ENCODE assay signal across 10 mouse cellular contexts in genomic region chr1:190374270-190374669, GRCm38 (mm10).
DNase-seq lines count a peak whose midpoint lies in the region; ATAC-seq and TF ChIP-seq lines count a peak whose summit lies in the region.
"Had no signal": no experiment of that assay in that cellular context is flagged by ENCODE, and none has a peak within 500 bp of the region (broad histone marks: within the 10 kb centered on the region; RNA-seq: fewer than 3 reads in every experiment).

No protein-coding gene starts in this region.

- DNase-seq in adrenal gland, adult 2 months = peak; percentile 40
- no peak for DNase-seq in adrenal gland, postnatal 25 days
- peak; percentile 62 for DNase-seq in liver
- DNase-seq in stomach, postnatal 0 days (ENCODE audit: low spot score) = peak; percentile 42
- DNase-seq in layer of hippocampus, adult 9-11 months = no peak
- DNase-seq in frontal cortex, adult 2 months (ENCODE audit: extremely low spot score in 1 of 2, low spot score in 1 of 2) = no peak

- no peak overlapping the region for H3K9ac ChIP-seq in midbrain, embryonic 12.5 days (replicated peaks)
- H3K9ac ChIP-seq in midbrain, embryonic 16.5 days (ENCODE audit: low read depth, low read length) = no peak overlapping the region
- H3K9ac ChIP-seq in stomach, postnatal 0 days (ENCODE audit: low read length) = no peak overlapping the region
- H3K9ac ChIP-seq: heart, embryonic 13.5 days; limb, embryonic 12.5 days had no signal

- H3K27me3 ChIP-seq in midbrain, embryonic 12.5 days = peaks cover 19% of the 10 kb centered on the region; the same call in 1 of the 2 replicates
- no peaks in the 10 kb centered on the region for H3K27me3 ChIP-seq in midbrain, embryonic 16.5 days (ENCODE audit: control insufficient read depth, insufficient read depth, low read depth, low read length)
- no peaks in the 10 kb centered on the region for H3K27me3 ChIP-seq in stomach, postnatal 0 days (ENCODE audit: control insufficient read depth, insufficient read depth, low read length)

- H3K4me3 ChIP-seq in midbrain, embryonic 12.5 days = no peak overlapping the region
- H3K4me3 ChIP-seq in midbrain, embryonic 16.5 days (ENCODE audit: low read depth, low read length) = no peak overlapping the region
- no peak overlapping the region for H3K4me3 ChIP-seq in stomach, postnatal 0 days (ENCODE audit: low read depth, low read length)
- H3K4me3 ChIP-seq: heart, embryonic 13.5 days; limb, embryonic 12.5 days had no signal

- TF ChIP-seq EP300 in stomach, postnatal 0 days (optimal IDR thresholded peaks at IDR 0.05) = no peak

- ATAC-seq in midbrain, embryonic 12.5 days (ENCODE audit: low FRiP score, low read depth) = peak; percentile 38; the same call in 1 of the 2 replicates
- ATAC-seq in midbrain, embryonic 16.5 days = no peak
- no peak for ATAC-seq in stomach, postnatal 0 days (ENCODE audit: low FRiP score, low TSS enrichment)

- no peaks in the 10 kb centered on the region for H3K36me3 ChIP-seq in midbrain, embryonic 12.5 days
- H3K36me3 ChIP-seq in midbrain, embryonic 16.5 days (ENCODE audit: control insufficient read depth, insufficient read depth, low read length) = no peaks in the 10 kb centered on the region
- H3K36me3 ChIP-seq in stomach, postnatal 0 days (ENCODE audit: control insufficient read depth, insufficient read depth, low read length) = no peaks in the 10 kb centered on the region
- H3K36me3 ChIP-seq: heart, embryonic 13.5 days; limb, embryonic 12.5 days had no signal

- H3K27ac ChIP-seq in midbrain, embryonic 12.5 days (replicated peaks) = 0 out of 2 replicates have a peak overlapping the region, but pooled peaks have one; percentile 52
- no peak overlapping the region for H3K27ac ChIP-seq in midbrain, embryonic 16.5 days (ENCODE audit: low read length)
- H3K27ac ChIP-seq in stomach, postnatal 0 days (replicated peaks) = no peak overlapping the region
- H3K27ac ChIP-seq: heart, embryonic 13.5 days; limb, embryonic 12.5 days had no signal

- no peak for TF ChIP-seq CTCF in stomach, postnatal 0 days (IDR thresholded peaks at IDR 0.05; ENCODE audit: low read depth)

- no peak overlapping the region for H3K4me2 ChIP-seq in midbrain, embryonic 12.5 days (replicated peaks)
- H3K4me2 ChIP-seq in midbrain, embryonic 16.5 days (ENCODE audit: low read length) = no peak overlapping the region
- no peak overlapping the region for H3K4me2 ChIP-seq in stomach, postnatal 0 days (replicated peaks; ENCODE audit: low read depth)
- H3K4me2 ChIP-seq: heart, embryonic 13.5 days; limb, embryonic 12.5 days had no signal

- H3K4me1 ChIP-seq in midbrain, embryonic 12.5 days = peaks cover 20% of the 10 kb centered on the region
- peaks cover 9% of the 10 kb centered on the region; the same call in 1 of the 2 replicates for H3K4me1 ChIP-seq in midbrain, embryonic 16.5 days (ENCODE audit: control insufficient read depth, insufficient read depth, low read length)
- H3K4me1 ChIP-seq in stomach, postnatal 0 days (replicated peaks; ENCODE audit: control insufficient read depth, insufficient read depth) = no peaks in the 10 kb centered on the region

- WGBS in midbrain, embryonic 12.5 days = 7% methylated on average over 3 of the region's 3 CpGs
- 20% methylated on average over 3 of the region's 3 CpGs for WGBS in midbrain, embryonic 16.5 days
- 39% methylated on average over 3 of the region's 3 CpGs for WGBS in stomach, postnatal 0 days

- no peaks in the 10 kb centered on the region for H3K9me3 ChIP-seq in midbrain, embryonic 12.5 days
- H3K9me3 ChIP-seq in midbrain, embryonic 16.5 days (replicated peaks; ENCODE audit: control insufficient read depth, low read length, poor library complexity, severe bottlenecking) = no peaks in the 10 kb centered on the region
- no peaks in the 10 kb centered on the region for H3K9me3 ChIP-seq in stomach, postnatal 0 days (ENCODE audit: control insufficient read depth, low read length)
- H3K9me3 ChIP-seq: heart, embryonic 13.5 days; limb, embryonic 12.5 days had no signal

Comparison
In these comparisons a context has a peak if more than half of its experiments do, and no peak if none do; other contexts are left out.
1. DNase-seq: peak in adrenal gland, adult 2 months (single experiment), liver (single experiment) and stomach, postnatal 0 days (single experiment); none in adrenal gland, postnatal 25 days (single experiment), layer of hippocampus, adult 9-11 months (single experiment) and frontal cortex, adult 2 months (0 of 2).